ENCODE assay signal across 8 mouse cellular contexts in genomic region chr5:134373912-134374488, GRCm38 (mm10). TPM values are rescaled to one million over a fixed set of nuclear protein-coding genes. Genes with fewer than 3 reads are reported as not detected.
DNase-seq lines count a peak whose midpoint lies in the region; ATAC-seq and TF ChIP-seq lines count a peak whose summit lies in the region.

No protein-coding gene starts in this region.

- peak; percentile 60 to 84 for DNase-seq in adrenal gland, adult (ENCODE audit: inconsistent age in 2 of 2, low spot score in 1 of 2)
- no peak for DNase-seq in adrenal gland, postnatal 4 days (ENCODE audit: low spot score in 2 of 2)
- peak; percentile 75 for DNase-seq in adrenal gland, postnatal 14 days
- peak; percentile 49 for DNase-seq in embryonic facial prominence, embryonic 14.5 days (ENCODE audit: low spot score)
- DNase-seq in heart, postnatal 36 days = peak; percentile 69 to 70
- DNase-seq in layer of hippocampus, adult 2 months (ENCODE audit: low spot score in 2 of 2) = peak; percentile 29 to 57
- peak; percentile 66 for DNase-seq in lung, postnatal 14 days
- DNase-seq in right cerebral cortex, postnatal 10 days (ENCODE audit: low spot score in 2 of 2) = peak; percentile 75 to 76

- H3K4me1 ChIP-seq in embryonic facial prominence, embryonic 14.5 days (ENCODE audit: control insufficient read depth, insufficient read depth, low read length) = no peaks in the 10 kb centered on the region

- H3K9me3 ChIP-seq in embryonic facial prominence, embryonic 14.5 days (ENCODE audit: control insufficient read depth, low read length) = no peaks in the 10 kb centered on the region

- no peaks in the 10 kb centered on the region for H3K27me3 ChIP-seq in embryonic facial prominence, embryonic 14.5 days (replicated peaks; ENCODE audit: control insufficient read depth, insufficient read depth, low read length)

- no peak overlapping the region for H3K4me3 ChIP-seq in embryonic facial prominence, embryonic 14.5 days (ENCODE audit: low read depth, low read length)
- no peak overlapping the region for H3K4me3 ChIP-seq in layer of hippocampus, adult 2 months

- peaks cover 79% of the 10 kb centered on the region for H3K36me3 ChIP-seq in embryonic facial prominence, embryonic 14.5 days (ENCODE audit: control insufficient read depth, insufficient read depth, low read length)

- intact Hi-C loops in heart, postnatal 36 days (cut with DNase I) = loop anchor here (1.0 kb wide), 2 partner anchors 100 to 112 kb away; no protein-coding TSS in a partner anchor

- WGBS in embryonic facial prominence, embryonic 14.5 days = 66% methylated on average over 9 of the region's 9 CpGs

- peak overlapping the region; percentile 40; the same call in 1 of the 2 replicates for H3K27ac ChIP-seq in embryonic facial prominence, embryonic 14.5 days (replicated peaks; ENCODE audit: low read depth, low read length)
- peak overlapping the region; percentile 87 for H3K27ac ChIP-seq in layer of hippocampus, adult 2 months

- ATAC-seq in embryonic facial prominence, embryonic 14.5 days (ENCODE audit: low read depth) = no peak

- H3K9ac ChIP-seq in embryonic facial prominence, embryonic 14.5 days (ENCODE audit: low read depth, low read length) = no peak overlapping the region

- H3K4me2 ChIP-seq in embryonic facial prominence, embryonic 14.5 days (ENCODE audit: low read depth, low read length) = no peak overlapping the region

- peak; percentile 99 for TF ChIP-seq CTCF in layer of hippocampus, adult 2 months (conservative IDR thresholded peaks at IDR 0.05)

RNA-seq across cellular contexts. Expression of gene Gtf2i, which starts 59.4 kb away (rescaled TPM):
- total RNA-seq in adrenal gland, postnatal 4 days (2021) = 100 to 1,000 TPM; 266 to 270 TPM
- 231 and 237 TPM in 2 replicates for total RNA-seq in adrenal gland, postnatal 14 days (2021)
- 141 and 168 TPM in 2 replicates for polyA plus RNA-seq in embryonic facial prominence, embryonic 14.5 days (2014; fragmentation: Nextera tagmentation; extraction: Ambion mirVana)
- 100 to 1,000 TPM; 201 to 208 TPM for total RNA-seq in heart, postnatal 36 days (2021)
- total RNA-seq in layer of hippocampus, adult 2 months (2021) = 100 to 1,000 TPM; 222 to 227 TPM

Comparison
In these comparisons a context has a peak if more than half of its experiments do, and no peak if none do; other contexts are left out.
1. DNase-seq: peak in adrenal gland, adult (2 of 2), adrenal gland, postnatal 14 days (single experiment), embryonic facial prominence, embryonic 14.5 days (single experiment), heart, postnatal 36 days (2 of 2), layer of hippocampus, adult 2 months (2 of 2), lung, postnatal 14 days (single experiment) and right cerebral cortex, postnatal 10 days (2 of 2); none in adrenal gland, postnatal 4 days (0 of 2).